11 mouse cellular contexts compared by ENCODE assay signal in genomic region chr8:125556706-125557105, GRCm38 (mm10). TPM values are rescaled to one million over a fixed set of nuclear protein-coding genes. Genes with fewer than 3 reads are reported as not detected.
A peak's percentile ranks its signal among the peaks of the same experiment; 100 is the strongest.
DNase-seq lines count a peak whose midpoint lies in the region; ATAC-seq and TF ChIP-seq lines count a peak whose summit lies in the region.
"Had no signal": no experiment of that assay in that cellular context is flagged by ENCODE, and none has a peak within 500 bp of the region (broad histone marks: within the 10 kb centered on the region; RNA-seq: fewer than 3 reads in every experiment).

No protein-coding gene starts in this region.

- no peak for TF ChIP-seq POLR2A in small intestine, adult 2 months (IDR thresholded peaks at IDR 0.05; ENCODE audit: low read depth, low read length)

- peak overlapping the region; percentile 14; the same call in 1 of the 2 replicates for H3K9ac ChIP-seq in lung, embryonic 16.5 days (ENCODE audit: low read length)
- H3K9ac ChIP-seq in heart, postnatal 0 days (replicated peaks; ENCODE audit: low read depth, low read length) = no peak overlapping the region; the same call in 1 of the 2 replicates
- H3K9ac ChIP-seq: liver, embryonic 15.5 days; midbrain, embryonic 15.5 days had no signal

- peaks cover 99% of the 10 kb centered on the region for H3K4me1 ChIP-seq in heart, embryonic 10.5 days
- H3K4me1 ChIP-seq in lung, embryonic 16.5 days (replicated peaks; ENCODE audit: control insufficient read depth, insufficient read depth, low read length) = peaks cover 44% of the 10 kb centered on the region
- H3K4me1 ChIP-seq in heart, postnatal 0 days (ENCODE audit: control insufficient read depth, insufficient read depth) = peaks cover 71% of the 10 kb centered on the region
- H3K4me1 ChIP-seq in small intestine, adult 2 months (ENCODE audit: control insufficient read depth, insufficient read depth, insufficient read length, low read length) = peaks cover 54% of the 10 kb centered on the region

- no peak for TF ChIP-seq EP300 in heart, postnatal 0 days (IDR thresholded peaks at IDR 0.05; ENCODE audit: low read depth)

- H3K27me3 ChIP-seq in heart, embryonic 10.5 days (ENCODE audit: insufficient read depth, poor library complexity, severe bottlenecking) = no peaks in the 10 kb centered on the region
- no peaks in the 10 kb centered on the region for H3K27me3 ChIP-seq in lung, embryonic 16.5 days (ENCODE audit: control insufficient read depth, insufficient read depth, low read depth, low read length)
- H3K27me3 ChIP-seq in heart, postnatal 0 days (ENCODE audit: control insufficient read depth, insufficient read depth, low read length) = no peaks in the 10 kb centered on the region
- no peaks in the 10 kb centered on the region for H3K27me3 ChIP-seq in small intestine, adult 2 months (ENCODE audit: control insufficient read depth, insufficient read depth, low read length)
- H3K27me3 ChIP-seq: midbrain, embryonic 15.5 days had no signal

- peak overlapping the region; percentile 88 for H3K27ac ChIP-seq in heart, embryonic 10.5 days
- peak overlapping the region; percentile 79 for H3K27ac ChIP-seq in lung, embryonic 16.5 days (ENCODE audit: low read length)
- peak overlapping the region; percentile 88 for H3K27ac ChIP-seq in heart, postnatal 0 days (ENCODE audit: low read depth)
- peak overlapping the region; percentile 31 for H3K27ac ChIP-seq in small intestine, adult 2 months (ENCODE audit: insufficient read depth, low read depth, low read length)
- H3K27ac ChIP-seq: liver, embryonic 15.5 days had no signal

- no peak overlapping the region for H3K4me3 ChIP-seq in heart, embryonic 10.5 days
- H3K4me3 ChIP-seq in lung, embryonic 16.5 days (ENCODE audit: low read length) = no peak overlapping the region
- H3K4me3 ChIP-seq in heart, postnatal 0 days (ENCODE audit: low read depth, low read length) = no peak overlapping the region
- H3K4me3 ChIP-seq in small intestine, adult 2 months (ENCODE audit: low read depth, low read length) = no peak overlapping the region
- H3K4me3 ChIP-seq: liver, embryonic 15.5 days; midbrain, embryonic 15.5 days had no signal

- no peaks in the 10 kb centered on the region for H3K9me3 ChIP-seq in heart, embryonic 10.5 days
- H3K9me3 ChIP-seq in lung, embryonic 16.5 days (ENCODE audit: control insufficient read depth, low read length) = no peaks in the 10 kb centered on the region
- no peaks in the 10 kb centered on the region for H3K9me3 ChIP-seq in heart, postnatal 0 days (replicated peaks; ENCODE audit: control insufficient read depth, low read length)
- H3K9me3 ChIP-seq: liver, embryonic 15.5 days; midbrain, embryonic 15.5 days had no signal

- H3K36me3 ChIP-seq in heart, embryonic 10.5 days = no peaks in the 10 kb centered on the region
- H3K36me3 ChIP-seq in lung, embryonic 16.5 days (ENCODE audit: control insufficient read depth, insufficient read depth, low read length) = no peaks in the 10 kb centered on the region
- H3K36me3 ChIP-seq in heart, postnatal 0 days (replicated peaks; ENCODE audit: control insufficient read depth, insufficient read depth, low read length) = no peaks in the 10 kb centered on the region
- H3K36me3 ChIP-seq in small intestine, adult 2 months (ENCODE audit: control insufficient read depth, insufficient read depth, low read length) = no peaks in the 10 kb centered on the region
- H3K36me3 ChIP-seq: liver, embryonic 15.5 days; midbrain, embryonic 15.5 days had no signal

- TF ChIP-seq CTCF in heart, postnatal 0 days (IDR thresholded peaks at IDR 0.05; ENCODE audit: low read depth) = no peak
- no peak for TF ChIP-seq CTCF in small intestine, adult 2 months (IDR thresholded peaks at IDR 0.05; ENCODE audit: extremely low read depth, insufficient read length, insufficient replicate concordance, low read depth, low read length)

- H3K4me2 ChIP-seq in lung, embryonic 16.5 days (ENCODE audit: low read depth, low read length) = no peak overlapping the region
- H3K4me2 ChIP-seq in heart, postnatal 0 days (ENCODE audit: low read depth, low read length) = peak overlapping the region; percentile 42; the same call in 1 of the 2 replicates
- H3K4me2 ChIP-seq: liver, embryonic 15.5 days; midbrain, embryonic 15.5 days had no signal

- no peak for ATAC-seq in lung, embryonic 16.5 days (ENCODE audit: low read depth)
- ATAC-seq in heart, postnatal 0 days (ENCODE audit: insufficient read depth, low read depth) = no peak
- no peak for ATAC-seq in granulocyte monocyte progenitor cell, adult 5-6 weeks (replicated peaks; ENCODE audit: poor library complexity, severe bottlenecking)
- ATAC-seq: forebrain, embryonic 14.5 days; midbrain, embryonic 15.5 days had no signal

- DNase-seq in heart, embryonic 10.5 days (ENCODE audit: low spot score) = no peak
- DNase-seq in heart, postnatal 25 days (ENCODE audit: low spot score) = no peak
- DNase-seq in lung, postnatal 4 days = no peak
- no peak for DNase-seq in heart, postnatal 0 days (ENCODE audit: low spot score)
- no peak for DNase-seq in B cell, adult 2 months

- intact Hi-C loops in heart, postnatal 25 days (cut with DNase I) = no loop called here

- 80% methylated on average over 5 of the region's 5 CpGs for WGBS in heart, embryonic 10.5 days
- WGBS in lung, embryonic 16.5 days = 52% methylated on average over 5 of the region's 5 CpGs
- WGBS in heart, postnatal 0 days = 59% methylated on average over 5 of the region's 5 CpGs
- WGBS in small intestine, adult 2 months = 24% methylated on average over 5 of the region's 5 CpGs

RNA-seq across cellular contexts. Expression of gene Sipa1l2, which starts 12.9 kb away (rescaled TPM):
- 24.9 and 32.6 TPM in 2 replicates for polyA plus RNA-seq in heart, embryonic 10.5 days (2016; fragmentation: Nextera tagmentation; extraction: Ambion mirVana)
- 10 to 100 TPM; 43.7 to 44.8 TPM for total RNA-seq in heart, postnatal 25 days (2021)
- 13.3 and 14.2 TPM in 2 replicates for polyA plus RNA-seq in lung, embryonic 16.5 days (2015; fragmentation: Nextera tagmentation; extraction: Ambion mirVana)
- 65.8 and 66.1 TPM in 2 replicates for total RNA-seq in heart, postnatal 0 days (2014; rRNA removed; ENCODE audit: low replicate concordance)
- polyA plus RNA-seq in heart, postnatal 0 days (2015; fragmentation: Nextera tagmentation; extraction: Ambion mirVana) = 12.3 and 13.6 TPM in 2 replicates
- polyA plus RNA-seq in small intestine, adult 2 months (2012; rRNA removed) = 6.3 and 9.7 TPM in 2 replicates
- total RNA-seq in granulocyte monocyte progenitor cell, adult 5-6 weeks (2014; fragmentation: Nextera tagmentation) = 1.0 and 1.4 TPM in 2 replicates
- 1.9 and 2.4 TPM in 2 replicates for total RNA-seq in granulocyte monocyte progenitor cell, adult 5-6 weeks (2017)

Comparison
In these comparisons a context has a peak if more than half of its experiments do, and no peak if none do; other contexts are left out.
1. H3K27ac ChIP-seq: peak in every context shown above with its lines; median percentile 88 in heart, embryonic 10.5 days; 88 in heart, postnatal 0 days; 79 in lung, embryonic 16.5 days; 31 in small intestine, adult 2 months.